In the genomic region with DNA sequence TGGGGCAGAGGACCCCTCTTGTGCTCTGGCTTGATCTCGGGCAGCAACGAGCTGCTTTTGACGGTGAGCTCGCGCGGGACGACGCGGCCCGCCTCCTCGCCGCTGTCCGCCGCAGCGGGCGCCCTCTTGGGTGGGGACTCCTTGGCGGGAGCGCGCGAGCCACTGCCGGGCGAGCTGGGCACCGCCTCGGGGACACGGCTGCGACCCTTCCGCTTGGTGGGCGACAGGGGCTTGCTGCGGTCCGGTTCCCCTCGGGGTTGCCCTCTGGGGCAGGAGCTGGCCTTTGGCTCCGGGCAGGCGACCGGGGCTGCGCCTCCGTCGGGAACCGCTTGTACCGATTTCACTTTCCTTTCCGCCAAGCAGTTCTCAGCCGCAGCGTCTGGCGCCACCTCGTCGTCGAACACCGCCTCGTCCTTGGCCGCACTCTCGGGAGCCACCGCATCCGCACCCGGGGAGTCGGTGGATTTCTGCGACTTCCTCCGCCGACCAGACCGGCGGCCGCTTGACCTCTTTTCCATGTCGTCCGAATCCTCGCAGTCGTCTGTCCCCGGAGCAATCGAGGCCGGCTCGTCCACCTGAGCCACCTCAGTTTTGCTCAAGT, we compare ENCODE assay signal across 8 mouse cellular contexts.
DNase-seq lines count a peak whose midpoint lies in the region; ATAC-seq and TF ChIP-seq lines count a peak whose summit lies in the region.

No protein-coding gene starts in this region.

- no peaks in the 10 kb centered on the region for H3K9me3 ChIP-seq in intestine, embryonic 14.5 days (ENCODE audit: control insufficient read depth, low read length)
- no peaks in the 10 kb centered on the region for H3K9me3 ChIP-seq in liver, embryonic 16.5 days (replicated peaks; ENCODE audit: control insufficient read depth, low read length)

- under 1% methylated on average over 68 of the region's 68 CpGs for WGBS in bone marrow, adult 2 months
- WGBS in intestine, embryonic 14.5 days: 1% methylated on average over 68 of the region's 68 CpGs
- WGBS in liver, embryonic 16.5 days (ENCODE audit: insufficient replicate concordance): under 1% methylated on average over 68 of the region's 68 CpGs

- H3K27me3 ChIP-seq in intestine, embryonic 14.5 days (replicated peaks; ENCODE audit: control insufficient read depth, insufficient read depth, low read length): peaks cover 58% of the 10 kb centered on the region
- H3K27me3 ChIP-seq in liver, embryonic 16.5 days (ENCODE audit: control insufficient read depth, insufficient read depth, low read depth, low read length): peaks cover 55% of the 10 kb centered on the region

- H3K4me3 ChIP-seq in bone marrow, adult 2 months (replicated peaks; ENCODE audit: control insufficient read depth, low read depth, low read length): peak overlapping the region; percentile 80
- H3K4me3 ChIP-seq in intestine, embryonic 14.5 days (ENCODE audit: low read depth, low read length): peak overlapping the region; percentile 63
- peak overlapping the region; percentile 71 for H3K4me3 ChIP-seq in liver, embryonic 16.5 days (ENCODE audit: low read depth, low read length)

- intact Hi-C loops in gastrocnemius, postnatal 36 days (cut with DNase I): loop anchor here (5.0 kb wide), 1 partner anchor 69 kb away; no protein-coding TSS in a partner anchor

- no peaks in the 10 kb centered on the region; the same call in 1 of the 2 replicates for H3K4me1 ChIP-seq in bone marrow, adult 2 months (ENCODE audit: control insufficient read depth, insufficient read depth, low read length)
- H3K4me1 ChIP-seq in intestine, embryonic 14.5 days (replicated peaks; ENCODE audit: control insufficient read depth, insufficient read depth, low read length): peaks cover 21% of the 10 kb centered on the region; the same call in 1 of the 2 replicates
- H3K4me1 ChIP-seq in liver, embryonic 16.5 days (ENCODE audit: control insufficient read depth, low read depth, low read length): peaks cover 6% of the 10 kb centered on the region

- peak; percentile 47; the same call in 1 of the 2 replicates for TF ChIP-seq POLR2A in bone marrow, adult 2 months (IDR thresholded peaks at IDR 0.05; ENCODE audit: borderline replicate concordance, control insufficient read depth, low read depth, low read length)

- no peak for ATAC-seq in intestine, embryonic 14.5 days (replicated peaks; ENCODE audit: low FRiP score, low TSS enrichment, low read depth)
- ATAC-seq in liver, embryonic 16.5 days (ENCODE audit: low read depth): no peak

- peak overlapping the region; percentile 46 for H3K9ac ChIP-seq in intestine, embryonic 14.5 days (ENCODE audit: low read length)
- H3K9ac ChIP-seq in liver, embryonic 16.5 days (ENCODE audit: low read depth, low read length): peak overlapping the region; percentile 44

- peak; percentile 51 to 54 for DNase-seq in cerebellum, postnatal 10 days
- DNase-seq in cerebellum, adult 9-11 months: no peak
- DNase-seq in gastrocnemius, postnatal 36 days: peak; percentile 38 to 57
- DNase-seq in intestine, embryonic 14.5 days (ENCODE audit: low spot score): peak; percentile 85
- peak; percentile 66 for DNase-seq in neural tube, embryonic 10.5 days (ENCODE audit: extremely low spot score, low spot score)
- peak; percentile 46 to 48 for DNase-seq in thymus, adult 18-20 months

- H3K36me3 ChIP-seq in intestine, embryonic 14.5 days (ENCODE audit: control insufficient read depth, insufficient read depth, low read length): no peaks in the 10 kb centered on the region
- H3K36me3 ChIP-seq in liver, embryonic 16.5 days (ENCODE audit: control insufficient read depth, insufficient read depth): no peaks in the 10 kb centered on the region

- peak overlapping the region; percentile 68 for H3K4me2 ChIP-seq in intestine, embryonic 14.5 days (ENCODE audit: low read length)
- peak overlapping the region; percentile 59 for H3K4me2 ChIP-seq in liver, embryonic 16.5 days (ENCODE audit: low read depth, low read length)

- H3K27ac ChIP-seq in bone marrow, adult 2 months (ENCODE audit: control insufficient read depth, insufficient read depth, low read depth, low read length, poor library complexity): peak overlapping the region; percentile 87
- no peak overlapping the region for H3K27ac ChIP-seq in intestine, embryonic 14.5 days (ENCODE audit: low read depth)
- H3K27ac ChIP-seq in liver, embryonic 16.5 days (ENCODE audit: low read length): no peak overlapping the region

- TF ChIP-seq CTCF in bone marrow, adult 2 months (IDR thresholded peaks at IDR 0.05; ENCODE audit: control insufficient read depth, insufficient read depth, low read length): peak; percentile 46; the same call in 1 of the 2 replicates
